Mouse (Mus musculus) stomach, postnatal 0 days (tissue): ENCODE results near the gene Tm7sf2. TPM values are rescaled to one million over a fixed set of nuclear protein-coding genes. Genes with fewer than 3 reads are reported as not detected.

Experiments
- ATAC-seq: fragments of 200-750 bp; cut with Nextera tagmentation; 2 replicates; pipeline ENCODE4 v1.8.0; 2017; ENCODE audit not compliant: low FRiP score, low TSS enrichment
- DNase-seq: peaks from one replicate; pipeline ENCODE4 v3.0.0-alpha.2; 2016; ENCODE audit warnings: low spot score
- H3K27ac ChIP-seq: fragments of 300-500 bp; sonication (generic); replicated peaks from 2 replicates; pipeline ENCODE4 v1.5.1; 2014; ENCODE audit warnings: mild to moderate bottlenecking, control low read depth
- H3K27me3 ChIP-seq: fragments of 300-500 bp; sonication (generic); 2 replicates; pipeline ENCODE4 v1.6.1; 2014; ENCODE audit warnings: low read length; ENCODE audit not compliant: control insufficient read depth, insufficient read depth
- H3K36me3 ChIP-seq: fragments of 300-500 bp; sonication (generic); 2 replicates; pipeline ENCODE4 v1.6.1; 2014; ENCODE audit warnings: low read length, mixed read lengths; ENCODE audit not compliant: control insufficient read depth, insufficient read depth
- H3K4me1 ChIP-seq: fragments of 300-500 bp; sonication (generic); replicated peaks from 2 replicates; pipeline ENCODE4 v1.6.1; 2014; ENCODE audit warnings: antibody characterized with exemption; ENCODE audit not compliant: control insufficient read depth, insufficient read depth
- H3K4me2 ChIP-seq: fragments of 300-500 bp; sonication (generic); replicated peaks from 2 replicates; pipeline ENCODE4 v1.6.1; 2014; ENCODE audit warnings: low read depth, mild to moderate bottlenecking, control low read depth, moderate library complexity
- H3K4me3 ChIP-seq: fragments of 300-500 bp; sonication (generic); 2 replicates; pipeline ENCODE4 v1.5.1; 2014; ENCODE audit warnings: low read depth, low read length, control low read depth
- H3K9ac ChIP-seq: fragments of 300-500 bp; sonication (generic); 2 replicates; pipeline ENCODE4 v1.6.1; 2014; ENCODE audit warnings: mild to moderate bottlenecking, low read length, control low read depth, mixed read lengths
- H3K9me3 ChIP-seq: fragments of 300-500 bp; sonication (generic); 2 replicates; pipeline ENCODE4 v1.6.1; 2016; ENCODE audit warnings: low read length; ENCODE audit not compliant: control insufficient read depth
- CTCF ChIP-seq: IDR thresholded peaks from 2 replicates; pipeline ENCODE4 v1.5.1; 2016; ENCODE audit warnings: antibody characterized with exemption, low read depth, mild to moderate bottlenecking, moderate library complexity
- EP300 ChIP-seq: optimal IDR thresholded peaks from 2 replicates; pipeline ENCODE3; 2016; ENCODE audit warnings: antibody characterized with exemption
- WGBS: fragments of 180-500 bp; shearing (Covaris S2); extraction: QIAGEN DNeasy Blood & Tissue Kit; methylation state at CpG from one replicate; pipeline ENCODE4 v1.1.7; 2014; 5-methylcytosine and 5-hydroxymethylcytosine counted together
- polyA plus RNA-seq: library from polyadenylated mRNA; unstranded; fragments of >200 nt; fragmentation: Nextera tagmentation; extraction: Ambion mirVana; gene quantifications from 2 replicates; pipeline ENCODE4 v1.2.1, GENCODE M21; 2015

Gene Tm7sf2
- polyA plus RNA-seq, 1 experiment from 2014 or later, result 17.9 TPM

- no peak for TF ChIP-seq EP300
- no peak for TF ChIP-seq CTCF
- Histone ChIP-seq H3K9me3 (no peaks in the 10 kb centered on the region), H3K4me1 (peaks cover 5% of the 10 kb centered on the region), H3K27me3 (no peaks in the 10 kb centered on the region), H3K9ac (peak overlapping the region; percentile 89), H3K4me2 (peak overlapping the region; percentile 66), H3K36me3 (no peaks in the 10 kb centered on the region; the same call in none of the 2 replicates), H3K27ac (peak overlapping the region; percentile 87), H3K4me3 (peak overlapping the region; percentile 76)
- DNase-seq, result no peak
- no peak for ATAC-seq
- WGBS, result 26% methylated on average over 5 of the region's 5 CpGs
These were observed 9.7 kb downstream of the Tm7sf2 start for GRCm38 (mm10) chr19:6058513-6058912.

GRCm38 (mm10) chr19:6057313-6058096, 10.7 kb downstream of the Tm7sf2 start, which contains the start of the genes Mrpl49 and Fau:
Gene Mrpl49 (minus strand): TSS chr19:6057785.
Gene Fau (plus strand): TSS chr19:6057844.
- TF ChIP-seq CTCF (no peak), EP300 (no peak)
- no peaks in the 10 kb centered on the region for H3K27me3 ChIP-seq
- H3K4me2 ChIP-seq, result peak within 1 kb of the TSS; percentile 81
- H3K4me3 ChIP-seq, result peak within 1 kb of the TSS; percentile 76
- under 1% methylated on average over 61 of the region's 63 CpGs for WGBS
- peak within 1 kb of the TSS; percentile 89 for H3K9ac ChIP-seq
- peak within 1 kb of the TSS; percentile 87 for H3K27ac ChIP-seq
- peaks cover 3% of the 10 kb centered on the region for H3K4me1 ChIP-seq
- no peaks in the 10 kb centered on the region for H3K9me3 ChIP-seq
- peak; percentile 99 for DNase-seq
- peaks cover 4% of the 10 kb centered on the region for H3K36me3 ChIP-seq
- ATAC-seq, result peak; percentile 85

DNA sequence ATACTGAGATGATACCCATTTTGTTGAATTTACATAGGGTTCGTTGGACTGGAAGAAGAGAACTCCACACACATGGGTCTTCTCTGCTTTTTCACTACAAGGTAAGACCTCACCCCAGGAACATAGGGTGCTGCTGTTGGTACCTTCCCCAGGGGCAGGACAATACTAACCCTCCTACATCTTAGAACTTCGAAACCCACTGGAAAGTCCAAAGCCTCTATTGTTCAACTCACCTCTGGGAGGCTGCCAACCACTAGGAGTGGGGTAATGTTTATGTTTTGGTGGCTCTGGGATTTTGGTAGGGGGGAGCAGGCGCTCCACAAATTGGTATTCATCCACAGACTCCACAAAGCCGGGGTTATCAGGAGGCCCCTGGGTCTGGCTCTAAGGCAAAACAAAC, 11.5 kb downstream of the Tm7sf2 start:
- TF ChIP-seq CTCF, result no peak
- no peak for TF ChIP-seq EP300
- Histone ChIP-seq H3K4me2 (peak overlapping the region; percentile 81), H3K9ac (peak overlapping the region; percentile 32; the same call in 1 of the 2 replicates), H3K9me3 (no peaks in the 10 kb centered on the region), H3K4me1 (no peaks in the 10 kb centered on the region; the same call in 1 of the 2 replicates), H3K36me3 (peaks cover 11% of the 10 kb centered on the region), H3K27ac (no peak overlapping the region), H3K27me3 (no peaks in the 10 kb centered on the region), H3K4me3 (peak overlapping the region; percentile 76)
- 39% methylated on average over 4 of the region's 4 CpGs for WGBS
- no peak for DNase-seq
- no peak for ATAC-seq

DNA sequence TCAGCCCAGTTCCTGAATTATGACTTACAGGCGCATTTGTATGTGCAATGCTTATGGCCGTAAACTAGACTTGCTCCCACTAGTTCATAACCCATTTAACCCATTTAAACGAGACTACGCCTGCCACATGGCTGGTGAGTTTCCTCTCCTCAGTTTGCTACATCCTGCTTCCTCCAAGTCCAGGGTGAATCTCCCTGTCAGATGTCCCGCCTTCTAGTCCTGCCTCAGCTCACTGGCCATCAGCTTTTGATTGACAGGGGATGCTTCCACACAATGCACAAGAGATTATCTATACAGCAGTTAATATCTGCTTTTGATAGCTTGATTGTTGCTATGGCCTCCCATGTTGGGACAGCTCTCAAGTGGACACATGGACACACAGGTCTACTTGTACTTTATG, 13.9 kb downstream of the Tm7sf2 start:
- no peaks in the 10 kb centered on the region; the same call in 1 of the 2 replicates for H3K4me1 ChIP-seq
- no peaks in the 10 kb centered on the region for H3K9me3 ChIP-seq
- WGBS, result 77% methylated on average over 5 of the region's 5 CpGs
- TF ChIP-seq CTCF (no peak), EP300 (no peak)
- no peak for DNase-seq
- H3K27me3 ChIP-seq, result no peaks in the 10 kb centered on the region
- no peak for ATAC-seq
- H3K36me3 ChIP-seq, result peaks cover 32% of the 10 kb centered on the region
- no peak overlapping the region for H3K9ac ChIP-seq
- H3K4me2 ChIP-seq, result no peak overlapping the region
- no peak overlapping the region for H3K4me3 ChIP-seq
- H3K27ac ChIP-seq, result no peak overlapping the region

DNA sequence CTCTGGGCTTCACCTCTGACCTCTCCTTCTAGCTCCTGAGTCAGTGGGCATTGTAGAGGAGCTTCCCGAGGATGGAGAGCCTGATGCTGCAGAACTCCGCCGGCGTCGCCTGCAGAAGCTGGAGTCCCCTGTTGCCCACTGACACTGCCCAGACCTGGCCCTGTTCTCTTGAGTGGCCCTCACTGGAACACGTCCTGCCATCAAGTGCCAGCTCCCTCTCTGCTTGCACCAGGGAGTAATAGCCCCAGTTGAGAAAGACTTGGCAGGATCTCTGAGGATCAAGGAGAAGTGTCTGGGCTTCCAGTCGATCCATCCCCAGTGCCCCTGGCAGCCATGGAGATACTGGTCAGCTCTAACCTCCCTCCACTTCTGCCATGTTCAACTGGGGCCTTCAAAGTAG, 15.7 kb downstream of the Tm7sf2 start:
- Histone ChIP-seq H3K36me3 (peaks cover 39% of the 10 kb centered on the region), H3K4me3 (no peak overlapping the region), H3K4me2 (no peak overlapping the region), H3K27ac (no peak overlapping the region), H3K9ac (no peak overlapping the region), H3K4me1 (peaks cover 2% of the 10 kb centered on the region; the same call in 1 of the 2 replicates), H3K27me3 (no peaks in the 10 kb centered on the region), H3K9me3 (no peaks in the 10 kb centered on the region)
- 83% methylated on average over 7 of the region's 7 CpGs for WGBS
- no peak for DNase-seq
- TF ChIP-seq CTCF, result no peak
- TF ChIP-seq EP300, result no peak
- no peak for ATAC-seq
